Mouse (Mus musculus): ENCODE data around the gene Bcl2.

Bcl2 gene

GRCm38 (mm10) chr1:106620174-106620931, 93.7 kb downstream of the Bcl2 start:
- DNase-seq (ENCODE audit: low spot score), result no peak

GRCm38 (mm10) chr1:106618814-106619213, 95.3 kb downstream of the Bcl2 start:
- DNase-seq (ENCODE audit: low spot score), result no peak

- DNase-seq (ENCODE audit: low spot score), result no peak
Measured at GRCm38 (mm10) chr1:106616955-106617354, 97.1 kb downstream of the Bcl2 start.

GRCm38 (mm10) chr1:106613371-106613770, 100.7 kb downstream of the Bcl2 start:
- no peak for DNase-seq (ENCODE audit: low spot score)

- DNase-seq (ENCODE audit: low spot score), result no peak
Measured at GRCm38 (mm10) chr1:106612166-106613031, 101.7 kb downstream of the Bcl2 start.

GRCm38 (mm10) chr1:106611246-106611645, 102.8 kb downstream of the Bcl2 start:
- no peak for DNase-seq (ENCODE audit: low spot score)

GRCm38 (mm10) chr1:106608098-106608778, 105.8 kb downstream of the Bcl2 start:
- no peak for DNase-seq (ENCODE audit: low spot score)

GRCm38 (mm10) chr1:106606951-106607350, 107.1 kb downstream of the Bcl2 start:
- DNase-seq (ENCODE audit: low spot score), result no peak

GRCm38 (mm10) chr1:106603406-106603805, 110.7 kb downstream of the Bcl2 start:
- no peak for DNase-seq (ENCODE audit: low spot score)

- no peak for DNase-seq (ENCODE audit: low spot score)
Measured at GRCm38 (mm10) chr1:106602941-106603340, 111.1 kb downstream of the Bcl2 start.

- DNase-seq (ENCODE audit: low spot score), result no peak
Measured at GRCm38 (mm10) chr1:106602536-106602935, 111.5 kb downstream of the Bcl2 start.

- DNase-seq (ENCODE audit: low spot score), result no peak
Measured at GRCm38 (mm10) chr1:106601247-106601646, 112.8 kb downstream of the Bcl2 start.

GRCm38 (mm10) chr1:106600841-106601240, 113.2 kb downstream of the Bcl2 start:
- DNase-seq (ENCODE audit: low spot score), result no peak

- DNase-seq (ENCODE audit: low spot score), result no peak
Measured at GRCm38 (mm10) chr1:106598292-106598583, 115.8 kb downstream of the Bcl2 start.

- DNase-seq (ENCODE audit: low spot score), result no peak
Measured at GRCm38 (mm10) chr1:106597575-106598291, 116.3 kb downstream of the Bcl2 start.

GRCm38 (mm10) chr1:106596380-106596779, 117.7 kb downstream of the Bcl2 start:
- DNase-seq (ENCODE audit: low spot score), result no peak

- DNase-seq (ENCODE audit: low spot score), result no peak
Measured at GRCm38 (mm10) chr1:106595286-106595885, 118.7 kb downstream of the Bcl2 start.

- no peak for DNase-seq (ENCODE audit: low spot score)
Measured at GRCm38 (mm10) chr1:106591180-106591774, 122.8 kb downstream of the Bcl2 start.

GRCm38 (mm10) chr1:106589141-106589540, 124.9 kb downstream of the Bcl2 start:
- no peak for DNase-seq (ENCODE audit: low spot score)

- DNase-seq (ENCODE audit: low spot score), result no peak
Measured at GRCm38 (mm10) chr1:106587866-106588470, 126.1 kb downstream of the Bcl2 start.

GRCm38 (mm10) chr1:106586761-106587160, 127.3 kb downstream of the Bcl2 start:
- DNase-seq (ENCODE audit: low spot score), result no peak
